22 mouse cellular contexts compared by ENCODE assay signal in the genomic region with DNA sequence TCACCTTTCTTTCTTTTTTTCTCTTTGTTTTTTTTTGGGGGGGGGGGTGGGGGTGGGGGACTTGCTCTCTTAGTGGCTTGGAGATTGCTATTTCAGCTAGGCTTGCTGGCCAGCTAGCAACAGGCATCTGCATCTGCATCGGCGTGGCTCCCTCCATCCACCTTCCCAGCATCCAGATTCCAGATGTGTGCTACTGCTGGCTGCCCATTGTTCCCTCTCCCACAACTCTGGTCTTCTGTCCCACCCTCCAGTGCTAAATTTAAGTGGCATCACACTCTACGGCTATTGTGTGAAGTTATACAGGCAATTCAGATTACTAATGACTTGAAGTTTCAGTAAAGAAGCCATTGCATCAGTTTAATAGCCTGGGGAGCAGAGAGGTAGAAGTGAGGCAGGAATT. TPM values are rescaled to one million over a fixed set of nuclear protein-coding genes. Genes with fewer than 3 reads are reported as not detected.
A peak's percentile ranks its signal among the peaks of the same experiment; 100 is the strongest.
DNase-seq lines count a peak whose midpoint lies in the region; ATAC-seq and TF ChIP-seq lines count a peak whose summit lies in the region.
"Had no signal": no experiment of that assay in that cellular context is flagged by ENCODE, and none has a peak within 500 bp of the region (broad histone marks: within the 10 kb centered on the region; RNA-seq: fewer than 3 reads in every experiment).

No protein-coding gene starts in this region.

- peaks cover 6% of the 10 kb centered on the region; the same call in 1 of the 2 replicates for H3K9me3 ChIP-seq in heart, embryonic 12.5 days (replicated peaks)
- H3K9me3 ChIP-seq in midbrain, embryonic 10.5 days (replicated peaks) = no peaks in the 10 kb centered on the region
- H3K9me3 ChIP-seq in midbrain, embryonic 16.5 days (replicated peaks; ENCODE audit: control insufficient read depth, low read length, poor library complexity, severe bottlenecking) = no peaks in the 10 kb centered on the region
- H3K9me3 ChIP-seq in embryonic facial prominence, embryonic 13.5 days = 0 out of 2 replicates have a peak, but pooled peaks cover under 1% of the 10 kb centered on the region
- 0 out of 2 replicates have a peak, but pooled peaks cover 3% of the 10 kb centered on the region for H3K9me3 ChIP-seq in limb, embryonic 14.5 days (ENCODE audit: control insufficient read depth, low read length)
- H3K9me3 ChIP-seq in hindbrain, postnatal 0 days (ENCODE audit: low read length) = no peaks in the 10 kb centered on the region
- H3K9me3 ChIP-seq: liver, embryonic 13.5 days; neural tube, embryonic 12.5 days had no signal

- no peak for DNase-seq in heart, adult 2 months
- no peak for DNase-seq in midbrain, embryonic 10.5 days (ENCODE audit: low spot score)
- DNase-seq in limb, embryonic 14.5 days (ENCODE audit: low spot score) = no peak
- DNase-seq in hindbrain, postnatal 0 days (ENCODE audit: low spot score) = no peak
- no peak for DNase-seq in natural killer cell, adult 2 months (ENCODE audit: low spot score in 2 of 2)
- DNase-seq: B cell, adult 2 months; cerebellum, adult 2 months; cerebellum, postnatal 36 days; gastrocnemius, postnatal 36 days; kidney, adult 11 months; layer of hippocampus, postnatal 36 days; liver, embryonic 13.5 days; lung, postnatal 36 days; right cerebral cortex, adult 18-20 months; thymus, postnatal 25 days had no signal

- ATAC-seq in heart, embryonic 12.5 days (ENCODE audit: insufficient number of reproducible peaks, low FRiP score) = no peak
- ATAC-seq in midbrain, embryonic 16.5 days = no peak
- ATAC-seq in embryonic facial prominence, embryonic 13.5 days (ENCODE audit: insufficient number of reproducible peaks, insufficient read depth, low FRiP score, low TSS enrichment, low read depth) = no peak
- ATAC-seq in limb, embryonic 14.5 days (ENCODE audit: low FRiP score, low read depth) = no peak
- no peak for ATAC-seq in hindbrain, postnatal 0 days
- ATAC-seq: forebrain, embryonic 16.5 days had no signal

- intact Hi-C loops in heart, adult 2 months (cut with DNase I) = no loop called here

- WGBS in heart, embryonic 12.5 days = 58% methylated on average over 3 of the region's 3 CpGs
- WGBS in heart, adult 2 months = 70% methylated on average over 3 of the region's 3 CpGs
- WGBS in midbrain, embryonic 10.5 days = 29% methylated on average over 3 of the region's 3 CpGs
- WGBS in midbrain, embryonic 16.5 days = 38% methylated on average over 3 of the region's 3 CpGs
- WGBS in embryonic facial prominence, embryonic 13.5 days = 25% methylated on average over 3 of the region's 3 CpGs
- WGBS in limb, embryonic 14.5 days = 20% methylated on average over 3 of the region's 3 CpGs
- WGBS in hindbrain, postnatal 0 days = 67% methylated on average over 3 of the region's 3 CpGs

- no peak overlapping the region for H3K4me2 ChIP-seq in heart, embryonic 12.5 days
- H3K4me2 ChIP-seq in midbrain, embryonic 16.5 days (ENCODE audit: low read length) = no peak overlapping the region
- 0 out of 2 replicates have a peak overlapping the region, but pooled peaks have one; percentile 59 for H3K4me2 ChIP-seq in embryonic facial prominence, embryonic 13.5 days
- no peak overlapping the region for H3K4me2 ChIP-seq in limb, embryonic 14.5 days (replicated peaks; ENCODE audit: low read depth, low read length, severe bottlenecking)
- H3K4me2 ChIP-seq in hindbrain, postnatal 0 days (ENCODE audit: low read depth, low read length) = no peak overlapping the region

- TF ChIP-seq POLR2A in heart, adult 2 months (IDR thresholded peaks at IDR 0.05; ENCODE audit: insufficient read depth, low read depth, low read length) = no peak
- no peak for TF ChIP-seq POLR2A in limb, embryonic 14.5 days (IDR thresholded peaks at IDR 0.05; ENCODE audit: borderline replicate concordance, extremely low read depth, insufficient read depth, insufficient read length)

- H3K79me2 ChIP-seq in heart, adult 2 months (replicated peaks; ENCODE audit: control insufficient read depth, insufficient read depth, low read length) = no peaks in the 10 kb centered on the region

- peak overlapping the region; percentile 93 for H3K27ac ChIP-seq in heart, embryonic 12.5 days (ENCODE audit: poor library complexity, severe bottlenecking)
- H3K27ac ChIP-seq in heart, adult 2 months = no peak overlapping the region
- peak overlapping the region; percentile 84 for H3K27ac ChIP-seq in midbrain, embryonic 10.5 days (replicated peaks)
- no peak overlapping the region for H3K27ac ChIP-seq in midbrain, embryonic 16.5 days (ENCODE audit: low read length)
- peak overlapping the region; percentile 95 for H3K27ac ChIP-seq in embryonic facial prominence, embryonic 13.5 days
- peak overlapping the region; percentile 94 for H3K27ac ChIP-seq in limb, embryonic 14.5 days (replicated peaks; ENCODE audit: low read depth, low read length)
- no peak overlapping the region for H3K27ac ChIP-seq in hindbrain, postnatal 0 days
- H3K27ac ChIP-seq: hindbrain, embryonic 14.5 days; liver, embryonic 13.5 days; neural tube, embryonic 12.5 days had no signal

- H3K4me1 ChIP-seq in heart, embryonic 12.5 days (replicated peaks) = peaks cover 22% of the 10 kb centered on the region
- H3K4me1 ChIP-seq in heart, adult 2 months (ENCODE audit: control insufficient read depth, insufficient read depth, low read length) = peaks cover 2% of the 10 kb centered on the region; the same call in 1 of the 2 replicates
- H3K4me1 ChIP-seq in midbrain, embryonic 10.5 days = peaks cover 25% of the 10 kb centered on the region
- H3K4me1 ChIP-seq in midbrain, embryonic 16.5 days (ENCODE audit: control insufficient read depth, insufficient read depth, low read length) = peaks cover 12% of the 10 kb centered on the region
- peaks cover 27% of the 10 kb centered on the region for H3K4me1 ChIP-seq in embryonic facial prominence, embryonic 13.5 days
- H3K4me1 ChIP-seq in limb, embryonic 14.5 days (ENCODE audit: control insufficient read depth, insufficient read depth, low read length) = peaks cover 37% of the 10 kb centered on the region
- H3K4me1 ChIP-seq in hindbrain, postnatal 0 days (ENCODE audit: insufficient read depth, low read length) = 0 out of 2 replicates have a peak, but pooled peaks cover 6% of the 10 kb centered on the region

- H3K4me3 ChIP-seq in heart, embryonic 12.5 days = no peak overlapping the region
- no peak overlapping the region for H3K4me3 ChIP-seq in heart, adult 2 months
- H3K4me3 ChIP-seq in midbrain, embryonic 10.5 days = no peak overlapping the region
- no peak overlapping the region for H3K4me3 ChIP-seq in midbrain, embryonic 16.5 days (ENCODE audit: low read depth, low read length)
- H3K4me3 ChIP-seq in embryonic facial prominence, embryonic 13.5 days = no peak overlapping the region
- H3K4me3 ChIP-seq in limb, embryonic 14.5 days (replicated peaks; ENCODE audit: low read length) = no peak overlapping the region
- H3K4me3 ChIP-seq in hindbrain, postnatal 0 days (ENCODE audit: low read length) = no peak overlapping the region
- H3K4me3 ChIP-seq: neural tube, embryonic 12.5 days had no signal

- no peak for TF ChIP-seq EP300 in heart, adult 2 months (IDR thresholded peaks at IDR 0.05; ENCODE audit: insufficient read depth, low read depth, low read length)

- no peaks in the 10 kb centered on the region for H3K36me3 ChIP-seq in heart, embryonic 12.5 days
- no peaks in the 10 kb centered on the region for H3K36me3 ChIP-seq in heart, adult 2 months (ENCODE audit: control insufficient read depth, insufficient read depth, low read length)
- no peaks in the 10 kb centered on the region for H3K36me3 ChIP-seq in midbrain, embryonic 10.5 days
- H3K36me3 ChIP-seq in midbrain, embryonic 16.5 days (ENCODE audit: control insufficient read depth, insufficient read depth, low read length) = no peaks in the 10 kb centered on the region
- no peaks in the 10 kb centered on the region for H3K36me3 ChIP-seq in embryonic facial prominence, embryonic 13.5 days
- no peaks in the 10 kb centered on the region for H3K36me3 ChIP-seq in limb, embryonic 14.5 days (ENCODE audit: control insufficient read depth, insufficient read depth, low read length)
- no peaks in the 10 kb centered on the region for H3K36me3 ChIP-seq in hindbrain, postnatal 0 days (ENCODE audit: insufficient read depth, low read length)
- H3K36me3 ChIP-seq: liver, embryonic 13.5 days; neural tube, embryonic 12.5 days had no signal

- no peaks in the 10 kb centered on the region for H3K27me3 ChIP-seq in heart, embryonic 12.5 days (replicated peaks)
- H3K27me3 ChIP-seq in heart, adult 2 months (ENCODE audit: control insufficient read depth, insufficient read depth, low read length) = no peaks in the 10 kb centered on the region
- 0 out of 2 replicates have a peak, but pooled peaks cover 2% of the 10 kb centered on the region for H3K27me3 ChIP-seq in midbrain, embryonic 10.5 days (ENCODE audit: low read depth, poor library complexity, severe bottlenecking)
- H3K27me3 ChIP-seq in midbrain, embryonic 16.5 days (ENCODE audit: control insufficient read depth, insufficient read depth, low read depth, low read length) = no peaks in the 10 kb centered on the region; the same call in 1 of the 2 replicates
- H3K27me3 ChIP-seq in embryonic facial prominence, embryonic 13.5 days = no peaks in the 10 kb centered on the region
- no peaks in the 10 kb centered on the region for H3K27me3 ChIP-seq in limb, embryonic 14.5 days (ENCODE audit: control insufficient read depth, insufficient read depth, low read length)
- H3K27me3 ChIP-seq in hindbrain, postnatal 0 days (ENCODE audit: insufficient read depth, low read length) = no peaks in the 10 kb centered on the region
- H3K27me3 ChIP-seq: liver, embryonic 13.5 days; neural tube, embryonic 12.5 days had no signal

- TF ChIP-seq CTCF in heart, adult 2 months (IDR thresholded peaks at IDR 0.05) = no peak
- TF ChIP-seq CTCF in hindbrain, postnatal 0 days (IDR thresholded peaks at IDR 0.05; ENCODE audit: low read depth) = no peak

- H3K9ac ChIP-seq in heart, embryonic 12.5 days = no peak overlapping the region
- no peak overlapping the region for H3K9ac ChIP-seq in heart, adult 2 months (ENCODE audit: low read depth, low read length)
- no peak overlapping the region for H3K9ac ChIP-seq in midbrain, embryonic 16.5 days (ENCODE audit: low read depth, low read length)
- H3K9ac ChIP-seq in embryonic facial prominence, embryonic 13.5 days = no peak overlapping the region
- H3K9ac ChIP-seq in limb, embryonic 14.5 days (ENCODE audit: low read depth, low read length, severe bottlenecking) = no peak overlapping the region
- H3K9ac ChIP-seq in hindbrain, postnatal 0 days (replicated peaks; ENCODE audit: low read length) = no peak overlapping the region
- H3K9ac ChIP-seq: hindbrain, embryonic 14.5 days; liver, embryonic 13.5 days; lung, embryonic 14.5 days; neural tube, embryonic 12.5 days had no signal

RNA-seq across cellular contexts. Expression of gene Ltbp1, which starts 10.1 kb away (rescaled TPM):
- 58.8 and 59.3 TPM in 2 replicates for polyA plus RNA-seq in heart, embryonic 12.5 days (2016; fragmentation: Nextera tagmentation; extraction: Ambion mirVana)
- total RNA-seq in heart, adult 2 months (2021) = 10 to 100 TPM; 39.9 to 40.4 TPM
- polyA plus RNA-seq in heart, adult 2 months (2012; rRNA removed) = 17.2 and 27.9 TPM in 2 replicates
- 4.1 and 5.4 TPM in 2 replicates for polyA plus RNA-seq in midbrain, embryonic 10.5 days (2016; fragmentation: Nextera tagmentation; extraction: Ambion mirVana)
- polyA plus RNA-seq in midbrain, embryonic 16.5 days (2015; fragmentation: Nextera tagmentation; extraction: Ambion mirVana) = 0.94 and 1.1 TPM in 2 replicates
- polyA plus RNA-seq in embryonic facial prominence, embryonic 13.5 days (2015; fragmentation: Nextera tagmentation; extraction: Ambion mirVana) = 41.3 and 44.8 TPM in 2 replicates
- 82.5 and 83.3 TPM in 2 replicates for polyA plus RNA-seq in limb, embryonic 14.5 days (2012; rRNA removed)
- 104 and 119 TPM in 2 replicates for polyA plus RNA-seq in limb, embryonic 14.5 days (2014; fragmentation: Nextera tagmentation; extraction: Ambion mirVana)
- 5.0 and 6.6 TPM in 2 replicates for total RNA-seq in hindbrain, postnatal 0 days (2014; rRNA removed)
- polyA plus RNA-seq in hindbrain, postnatal 0 days (2015; fragmentation: Nextera tagmentation; extraction: Ambion mirVana) = 1.4 and 1.7 TPM in 2 replicates

Comparison
In these comparisons a context has a peak if more than half of its experiments do, and no peak if none do; other contexts are left out.
1. H3K27ac ChIP-seq: peak in heart, embryonic 12.5 days (single experiment), midbrain, embryonic 10.5 days (single experiment), embryonic facial prominence, embryonic 13.5 days (single experiment) and limb, embryonic 14.5 days (single experiment); none in heart, adult 2 months (single experiment), midbrain, embryonic 16.5 days (single experiment) and hindbrain, postnatal 0 days (single experiment).